Mouse (Mus musculus) stomach, postnatal 0 days (tissue): Measurements from ENCODE around the gene Nudt13. TPM values are rescaled to one million over a fixed set of nuclear protein-coding genes. Genes with fewer than 3 reads are reported as not detected.

ENCODE experiments used
- ATAC-seq: fragments of 200-750 bp; cut with Nextera tagmentation; 2 replicates; pipeline ENCODE4 v1.8.0; 2017; ENCODE audit not compliant: low FRiP score, low TSS enrichment
- DNase-seq: peaks from one replicate; pipeline ENCODE4 v3.0.0-alpha.2; 2016; ENCODE audit warnings: low spot score
- H3K27ac ChIP-seq: fragments of 300-500 bp; sonication (generic); replicated peaks from 2 replicates; pipeline ENCODE4 v1.5.1; 2014; ENCODE audit warnings: mild to moderate bottlenecking, control low read depth
- H3K27me3 ChIP-seq: fragments of 300-500 bp; sonication (generic); 2 replicates; pipeline ENCODE4 v1.6.1; 2014; ENCODE audit warnings: low read length; ENCODE audit not compliant: control insufficient read depth, insufficient read depth
- H3K36me3 ChIP-seq: fragments of 300-500 bp; sonication (generic); 2 replicates; pipeline ENCODE4 v1.6.1; 2014; ENCODE audit warnings: low read length, mixed read lengths; ENCODE audit not compliant: control insufficient read depth, insufficient read depth
- H3K4me1 ChIP-seq: fragments of 300-500 bp; sonication (generic); replicated peaks from 2 replicates; pipeline ENCODE4 v1.6.1; 2014; ENCODE audit warnings: antibody characterized with exemption; ENCODE audit not compliant: control insufficient read depth, insufficient read depth
- H3K4me2 ChIP-seq: fragments of 300-500 bp; sonication (generic); replicated peaks from 2 replicates; pipeline ENCODE4 v1.6.1; 2014; ENCODE audit warnings: low read depth, mild to moderate bottlenecking, control low read depth, moderate library complexity
- H3K4me3 ChIP-seq: fragments of 300-500 bp; sonication (generic); 2 replicates; pipeline ENCODE4 v1.5.1; 2014; ENCODE audit warnings: low read depth, low read length, control low read depth
- H3K9ac ChIP-seq: fragments of 300-500 bp; sonication (generic); 2 replicates; pipeline ENCODE4 v1.6.1; 2014; ENCODE audit warnings: mild to moderate bottlenecking, low read length, control low read depth, mixed read lengths
- H3K9me3 ChIP-seq: fragments of 300-500 bp; sonication (generic); 2 replicates; pipeline ENCODE4 v1.6.1; 2016; ENCODE audit warnings: low read length; ENCODE audit not compliant: control insufficient read depth
- CTCF ChIP-seq: IDR thresholded peaks from 2 replicates; pipeline ENCODE4 v1.5.1; 2016; ENCODE audit warnings: antibody characterized with exemption, low read depth, mild to moderate bottlenecking, moderate library complexity
- EP300 ChIP-seq: optimal IDR thresholded peaks from 2 replicates; pipeline ENCODE3; 2016; ENCODE audit warnings: antibody characterized with exemption
- WGBS: fragments of 180-500 bp; shearing (Covaris S2); extraction: QIAGEN DNeasy Blood & Tissue Kit; methylation state at CpG from one replicate; pipeline ENCODE4 v1.1.7; 2014; 5-methylcytosine and 5-hydroxymethylcytosine counted together
- polyA plus RNA-seq: library from polyadenylated mRNA; unstranded; fragments of >200 nt; fragmentation: Nextera tagmentation; extraction: Ambion mirVana; gene quantifications from 2 replicates; pipeline ENCODE4 v1.2.1, GENCODE M21; 2015

Gene Nudt13
- polyA plus RNA-seq, 1 experiment from 2014 or later, result 11.8 TPM

DNA sequence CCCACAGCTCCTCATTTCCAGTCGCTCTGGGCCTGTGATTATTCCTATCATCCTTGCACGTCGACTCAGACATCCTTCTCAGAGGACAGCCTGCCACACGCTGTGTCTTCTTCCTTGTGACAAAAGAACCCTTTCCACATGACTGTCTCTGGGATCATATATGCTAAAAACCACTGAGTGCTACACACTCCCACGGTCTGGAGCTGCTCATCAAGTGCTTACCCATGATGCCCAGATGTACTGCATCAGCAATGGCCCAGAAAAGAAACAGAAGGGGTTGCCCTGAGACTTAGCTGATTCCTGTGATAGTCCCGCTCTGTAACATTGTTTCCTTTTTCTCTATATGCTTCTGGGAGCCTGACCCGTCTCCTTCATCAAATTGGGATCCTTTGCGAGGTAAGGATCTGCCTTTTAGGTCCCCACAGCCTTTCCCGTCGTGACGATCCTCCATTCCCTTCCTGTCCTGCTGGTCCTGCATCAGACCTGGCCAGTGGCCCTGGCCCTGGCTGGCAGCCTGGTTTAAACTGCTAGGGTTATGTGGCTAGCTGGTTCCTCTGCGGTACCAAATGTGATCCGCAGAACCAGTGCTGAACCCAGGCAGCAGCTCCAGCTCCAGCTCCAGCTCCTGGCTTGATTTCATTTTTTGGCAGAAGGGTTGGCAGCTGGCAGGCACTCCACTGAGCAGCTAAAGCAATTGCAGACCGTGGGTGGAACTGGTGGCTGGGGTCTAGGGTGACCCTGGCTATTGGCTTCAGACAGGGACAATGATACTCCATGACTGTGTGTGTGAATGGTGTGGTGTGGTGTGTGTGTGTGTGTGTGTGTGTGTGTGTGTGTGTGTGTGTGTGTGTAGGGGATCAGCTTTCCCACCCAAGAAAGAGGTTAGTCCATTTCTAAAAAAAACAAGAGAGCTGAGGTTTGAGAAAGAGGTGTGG, 44.0 kb upstream of the Nudt13 start:
- Histone ChIP-seq H3K4me1 (no peaks in the 10 kb centered on the region), H3K27ac (no peak overlapping the region), H3K36me3 (no peaks in the 10 kb centered on the region), H3K9ac (no peak overlapping the region), H3K27me3 (no peaks in the 10 kb centered on the region), H3K9me3 (no peaks in the 10 kb centered on the region), H3K4me3 (no peak overlapping the region), H3K4me2 (no peak overlapping the region)
- WGBS, result 73% methylated on average over 14 of the region's 14 CpGs
- ATAC-seq (no peak), DNase-seq (no peak)
- TF ChIP-seq CTCF (no peak), EP300 (no peak)

DNA sequence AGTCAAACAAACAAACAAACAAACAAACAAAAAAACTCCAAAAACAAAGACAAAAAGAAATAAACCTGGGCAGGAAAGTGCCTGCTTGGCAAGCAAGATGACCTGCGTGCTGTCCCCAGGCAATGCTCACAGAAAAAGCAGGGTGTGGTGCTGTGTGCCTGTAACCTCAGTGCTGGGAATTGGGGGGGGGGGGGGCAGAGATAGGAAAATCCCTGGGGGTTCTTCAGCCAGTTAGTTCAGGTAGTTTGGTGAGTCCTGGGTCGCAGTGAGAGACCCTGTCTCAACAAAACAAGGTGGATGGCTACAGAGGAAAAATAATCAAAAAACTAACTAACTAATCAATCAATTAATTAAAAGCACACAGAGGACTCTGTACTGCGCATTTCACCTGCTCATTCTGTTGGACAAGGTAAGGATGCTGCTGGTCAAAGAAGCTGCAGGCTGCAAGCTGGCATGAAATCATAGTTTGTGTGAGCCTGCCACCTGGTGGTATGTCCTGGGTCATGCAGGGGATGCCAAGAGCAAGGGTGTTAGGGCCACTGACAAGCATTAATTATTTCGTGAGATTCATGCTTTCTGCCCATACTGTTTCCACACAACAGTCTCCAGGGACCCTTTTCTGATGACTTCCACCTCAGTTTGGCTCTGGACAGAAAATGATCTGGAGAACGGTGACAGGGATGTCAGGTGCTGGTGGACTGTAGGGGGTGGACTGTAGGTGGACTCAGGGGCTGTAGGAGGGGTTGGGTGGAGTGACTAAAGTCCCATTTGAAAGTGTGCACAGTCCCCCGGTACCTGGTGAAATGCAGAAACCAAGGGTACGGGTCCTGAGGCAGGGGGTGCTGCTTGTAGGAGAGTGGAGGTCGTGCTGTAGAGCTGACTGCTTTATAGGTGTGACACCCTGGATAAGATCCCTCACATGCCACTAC, 36.0 kb upstream of the Nudt13 start:
- H3K9me3 ChIP-seq, result no peaks in the 10 kb centered on the region

DNA sequence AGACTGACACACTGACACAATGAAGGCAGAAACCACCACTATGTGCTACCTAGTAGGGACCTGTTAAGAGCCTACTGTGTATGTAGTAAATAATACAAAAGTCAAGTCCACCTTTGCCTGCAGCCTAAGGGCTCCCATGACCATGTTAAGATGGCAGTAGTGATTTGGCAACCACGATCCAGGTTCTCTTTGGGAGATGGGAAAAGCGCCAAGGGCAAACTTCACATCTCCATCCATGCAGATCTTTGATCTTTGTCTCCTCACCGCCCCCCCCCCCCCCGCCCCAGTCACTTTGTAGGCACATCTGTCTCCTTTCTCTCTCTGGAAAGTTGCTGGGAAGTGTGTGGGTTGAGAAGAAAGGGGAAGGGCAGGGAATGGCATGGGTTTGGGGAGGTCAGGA, 32.2 kb upstream of the Nudt13 start:
- Histone ChIP-seq H3K36me3 (no peaks in the 10 kb centered on the region), H3K9me3 (no peaks in the 10 kb centered on the region), H3K27me3 (no peaks in the 10 kb centered on the region), H3K4me2 (no peak overlapping the region), H3K9ac (no peak overlapping the region), H3K4me3 (no peak overlapping the region), H3K4me1 (no peaks in the 10 kb centered on the region), H3K27ac (no peak overlapping the region)
- ATAC-seq, result no peak
- WGBS, result 73% methylated on average over 2 of the region's 4 CpGs
- TF ChIP-seq CTCF (no peak), EP300 (no peak)
- no peak for DNase-seq

More for the DNA sequence above, 36.0 kb upstream of the Nudt13 start:
- TF ChIP-seq CTCF (peak; percentile 97), EP300 (no peak)
- ATAC-seq, result peak; percentile 76
- Histone ChIP-seq H3K4me3 (no peak overlapping the region), H3K27me3 (no peaks in the 10 kb centered on the region), H3K36me3 (no peaks in the 10 kb centered on the region), H3K4me1 (no peaks in the 10 kb centered on the region), H3K27ac (no peak overlapping the region), H3K4me2 (no peak overlapping the region), H3K9ac (no peak overlapping the region)
- WGBS, result 41% methylated on average over 8 of the region's 8 CpGs
- DNase-seq, result peak; percentile 87

DNA sequence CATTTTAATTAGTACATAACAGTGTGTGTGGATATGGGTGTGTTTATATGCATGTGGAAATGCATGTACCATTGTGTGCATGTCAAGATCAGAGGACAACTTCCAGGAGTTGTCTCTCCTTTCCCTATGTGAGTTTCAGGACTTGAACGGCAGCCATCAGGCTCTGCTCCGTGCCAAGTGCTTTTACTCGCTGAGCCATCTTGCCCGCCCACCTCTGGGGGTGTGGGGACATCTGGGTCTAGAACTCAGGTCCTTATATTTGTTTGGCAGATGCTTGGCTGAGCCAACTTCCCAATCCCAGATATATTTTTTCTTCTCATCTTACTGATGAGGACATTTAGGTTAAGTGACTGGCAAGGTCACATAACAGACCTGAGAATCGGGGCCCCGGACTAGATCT, 26.1 kb upstream of the Nudt13 start:
- DNase-seq (no peak), ATAC-seq (no peak)
- no peaks in the 10 kb centered on the region for H3K4me1 ChIP-seq
- H3K27me3 ChIP-seq, result no peaks in the 10 kb centered on the region
- TF ChIP-seq EP300 (no peak), CTCF (no peak)
- H3K27ac ChIP-seq, result peak overlapping the region; percentile 40; the same call in 1 of the 2 replicates
- no peak overlapping the region for H3K4me2 ChIP-seq
- no peaks in the 10 kb centered on the region for H3K9me3 ChIP-seq
- H3K4me3 ChIP-seq, result no peak overlapping the region
- 46% methylated on average over 6 of the region's 6 CpGs for WGBS
- no peaks in the 10 kb centered on the region for H3K36me3 ChIP-seq
- H3K9ac ChIP-seq, result no peak overlapping the region

GRCm38 (mm10) chr14:20269082-20269809, 25.3 kb upstream of the Nudt13 start, which contains the start of gene Kcnk16:
Gene Kcnk16 (minus strand): TSS chr14:20269199.
- ATAC-seq, result peak; percentile 28; the same call in 1 of the 2 replicates
- Histone ChIP-seq H3K9ac (no peak within 1 kb of the TSS), H3K4me1 (no peaks in the 10 kb centered on the region), H3K27me3 (no peaks in the 10 kb centered on the region), H3K4me3 (no peak within 1 kb of the TSS), H3K36me3 (no peaks in the 10 kb centered on the region), H3K9me3 (no peaks in the 10 kb centered on the region), H3K4me2 (no peak within 1 kb of the TSS), H3K27ac (peak within 1 kb of the TSS; percentile 40; the same call in 1 of the 2 replicates)
- DNase-seq, result peak; percentile 33
- 44% methylated on average over 6 of the region's 6 CpGs for WGBS
- no peak for TF ChIP-seq CTCF
- no peak for TF ChIP-seq EP300
